Mouse (Mus musculus): ENCODE data around the gene Chek2. TPM values are rescaled to one million over a fixed set of nuclear protein-coding genes. Genes with fewer than 3 reads are reported as not detected.

Gene Chek2
- 10 to 100 TPM; 13.1 to 13.6 TPM for total RNA-seq (2023)

DNA sequence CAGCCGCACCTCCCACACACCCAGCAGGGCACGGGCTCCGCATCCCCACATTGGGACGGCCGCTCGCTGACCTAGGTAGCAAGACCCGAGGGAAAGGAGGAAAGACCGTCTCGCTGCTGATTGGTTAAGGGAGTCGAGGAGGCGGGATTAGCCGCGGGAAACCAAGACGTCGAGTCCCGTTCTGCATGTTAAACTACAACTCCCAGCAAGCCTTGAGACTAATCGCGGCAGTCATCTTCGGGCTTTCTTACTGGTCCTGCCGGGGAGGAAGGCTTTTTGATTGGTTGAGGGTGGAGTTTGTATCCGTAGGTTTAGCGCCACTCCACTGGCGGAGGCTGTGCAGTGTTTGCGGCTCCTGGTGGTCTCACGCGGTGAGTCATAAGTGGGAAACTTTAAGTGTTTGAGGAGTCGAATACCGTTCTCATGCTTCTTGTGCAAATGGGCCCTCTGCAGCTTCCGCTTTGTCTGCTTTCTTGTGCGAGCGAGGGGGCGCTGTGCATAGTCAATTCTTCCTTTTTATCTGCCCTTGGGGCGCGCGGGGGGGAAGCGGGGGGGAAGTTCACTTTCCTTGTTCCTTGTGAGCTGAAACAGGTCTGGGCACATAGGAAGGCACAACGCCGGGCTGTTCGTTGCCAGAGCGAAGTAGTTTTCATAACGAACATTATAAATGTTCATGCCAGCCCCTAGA is at the start of gene Chek2, which contains the start of gene Hscb:
Gene Chek2, plus strand, starts transcription at position 302 of the 688 bp plus-strand sequence.
Gene Hscb, minus strand, starts transcription at position 100 of the 688 bp plus-strand sequence.

DNA sequence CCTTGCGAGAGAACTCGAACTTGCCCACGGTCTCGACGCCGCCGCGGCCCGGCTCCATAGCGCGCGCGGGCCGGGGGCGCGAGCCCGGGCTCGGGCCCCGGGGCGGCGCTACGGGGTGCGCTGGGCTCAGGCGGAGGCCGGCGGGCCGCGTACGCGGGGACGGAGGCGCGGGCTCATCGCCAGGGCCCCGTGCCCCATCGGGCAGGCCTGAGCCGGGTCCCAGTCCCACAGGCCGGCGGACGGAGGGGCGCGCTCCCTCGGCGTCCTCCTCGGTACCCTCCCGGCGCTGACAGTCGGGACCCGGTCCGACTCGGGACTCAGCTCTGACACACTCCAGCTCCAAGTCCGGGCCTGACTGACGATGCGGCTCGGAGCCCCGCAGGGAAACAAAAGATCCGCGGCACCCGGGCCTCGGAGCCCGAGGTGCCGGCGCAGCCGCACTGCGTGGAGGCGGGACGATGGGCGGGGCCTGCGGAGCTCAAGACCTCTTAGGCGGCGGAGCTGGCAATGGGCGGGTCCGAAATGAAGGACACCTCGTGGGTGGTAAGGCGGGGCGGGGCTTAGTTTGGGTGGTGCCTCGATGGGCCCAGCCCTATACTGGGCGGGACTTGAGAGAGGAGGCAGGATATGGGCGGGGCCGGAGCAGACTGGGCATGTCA is 30.0 kb upstream of the Chek2 start, which contains the start of gene Ulk1:
Gene Ulk1, minus strand, starts transcription at position 431 of the 659 bp plus-strand sequence.

DNA sequence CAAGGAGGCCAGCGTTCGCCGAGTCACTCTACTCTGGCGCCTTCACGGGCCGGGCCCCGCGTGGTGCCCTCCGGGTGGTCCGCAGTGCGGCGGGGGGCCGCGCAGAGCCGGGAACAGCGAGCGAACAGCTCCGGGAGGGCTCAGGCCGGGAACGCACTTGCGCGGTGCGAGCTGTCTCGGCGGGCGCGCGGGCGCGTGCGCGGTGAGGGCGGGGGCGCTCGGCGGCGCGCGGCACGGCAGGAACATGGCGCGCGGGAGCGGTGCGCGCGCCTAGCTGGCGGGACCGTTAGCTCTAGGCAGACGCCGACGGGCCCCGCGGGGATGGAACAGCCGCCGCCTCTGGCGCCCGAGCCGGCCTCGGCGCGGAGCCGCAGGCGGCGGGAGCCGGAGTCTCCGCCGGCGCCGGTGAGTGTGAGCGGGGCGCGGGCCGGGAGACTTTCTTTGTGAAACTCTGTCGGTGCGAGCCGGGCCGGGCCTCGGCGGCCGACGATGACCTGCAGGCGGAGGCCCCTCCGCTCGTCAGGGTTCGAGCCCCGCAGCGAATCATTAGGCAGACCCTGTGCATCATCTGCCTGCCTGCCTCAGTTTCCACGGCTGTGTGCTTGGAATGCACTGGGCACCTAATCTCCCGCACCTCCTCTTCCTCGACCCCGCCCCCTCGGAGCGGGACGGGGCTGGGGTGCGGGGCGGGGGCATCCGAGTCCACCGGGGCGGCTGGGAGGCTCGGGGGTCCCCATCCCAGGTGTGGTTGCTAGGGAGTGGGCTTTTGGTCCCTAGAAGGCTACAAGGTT is 40.0 kb downstream of the Chek2 start, which contains the start of gene Ttc28:
Gene Ttc28, plus strand, starts transcription at position 220 of the 791 bp plus-strand sequence.

Other genes starting within 250 kb of the Chek2 start
- 10 to 100 TPM; 77.7 to 83.6 TPM for gene Noc4l, start 186.6 kb upstream of the Chek2 start, total RNA-seq (2023)
- gene Ddx51, start 186.5 kb upstream of the Chek2 start, total RNA-seq (2023) = 10 to 100 TPM; 86.4 to 88.7 TPM
- 100 to 1,000 TPM; 221 to 247 TPM for gene Ep400, start 69.3 kb upstream of the Chek2 start, total RNA-seq (2023)
- 10 to 100 TPM; 32.5 to 38.1 TPM for gene Pus1, start 59.3 kb upstream of the Chek2 start, total RNA-seq (2023)
- gene Ulk1, start 29.9 kb upstream of the Chek2 start, total RNA-seq (2023) = 10 to 100 TPM; 45.8 to 59.2 TPM
- 10 to 100 TPM; 23.3 to 24.2 TPM for gene Hscb, start 202 bp upstream of the Chek2 start, total RNA-seq (2023)
- gene Ttc28, start 39.8 kb downstream of the Chek2 start, total RNA-seq (2023) = 10 to 100 TPM; 26.3 to 29.1 TPM